Mouse (Mus musculus): ENCODE results near the gene Ccdc70. TPM values are rescaled to one million over a fixed set of nuclear protein-coding genes. Genes with fewer than 3 reads are reported as not detected.

Ccdc70 gene
- polyA plus RNA-seq (2014; fragmentation: Illumina TruSeq; extraction: RNeasy Lipid Tissue Mini Kit (QIAGEN cat#74804); ENCODE audit: low read depth, low replicate concordance): not detected

GRCm38 (mm10) chr8:21969475-21969874 is at the start of gene Ccdc70:
Ccdc70 (plus strand) TSS chr8:21969775.

GRCm38 (mm10) chr8:21932610-21933009 is 37.0 kb upstream of the Ccdc70 start, which contains the start of gene Defb15:
Defb15 (minus strand) TSS chr8:21932710.

GRCm38 (mm10) chr8:21938052-21938451 is 31.5 kb upstream of the Ccdc70 start, which contains the start of gene Defb35:
Defb35 (plus strand) TSS chr8:21938352.

GRCm38 (mm10) chr8:21946462-21946861 is 23.1 kb upstream of the Ccdc70 start, which contains the start of gene Defb13:
Defb13 (plus strand) TSS chr8:21946762.

GRCm38 (mm10) chr8:21958414-21958813 is 11.2 kb upstream of the Ccdc70 start, which contains the start of gene Fam90a1a:
Fam90a1a (plus strand) TSS chr8:21958714.

Other genes starting within 250 kb of the Ccdc70 start
- not detected for gene Defa24, start 235.3 kb upstream of the Ccdc70 start, polyA plus RNA-seq (2014; fragmentation: Illumina TruSeq; extraction: RNeasy Lipid Tissue Mini Kit (QIAGEN cat#74804); ENCODE audit: low read depth, low replicate concordance)
- not detected for gene Defb50, start 146.2 kb upstream of the Ccdc70 start, polyA plus RNA-seq (2014; fragmentation: Illumina TruSeq; extraction: RNeasy Lipid Tissue Mini Kit (QIAGEN cat#74804); ENCODE audit: low read depth, low replicate concordance)
- gene Defb2, start 129.8 kb upstream of the Ccdc70 start, polyA plus RNA-seq (2014; fragmentation: Illumina TruSeq; extraction: RNeasy Lipid Tissue Mini Kit (QIAGEN cat#74804); ENCODE audit: low read depth, low replicate concordance): not detected
- not detected for gene Defb10, start 110.9 kb upstream of the Ccdc70 start, polyA plus RNA-seq (2014; fragmentation: Illumina TruSeq; extraction: RNeasy Lipid Tissue Mini Kit (QIAGEN cat#74804); ENCODE audit: low read depth, low replicate concordance)
- not detected for gene Defb9, start 84.4 kb upstream of the Ccdc70 start, polyA plus RNA-seq (2014; fragmentation: Illumina TruSeq; extraction: RNeasy Lipid Tissue Mini Kit (QIAGEN cat#74804); ENCODE audit: low read depth, low replicate concordance)
- not detected for gene Defb11, start 63.4 kb upstream of the Ccdc70 start, polyA plus RNA-seq (2014; fragmentation: Illumina TruSeq; extraction: RNeasy Lipid Tissue Mini Kit (QIAGEN cat#74804); ENCODE audit: low read depth, low replicate concordance)
- not detected for gene Defb15, start 37.1 kb upstream of the Ccdc70 start, polyA plus RNA-seq (2014; fragmentation: Illumina TruSeq; extraction: RNeasy Lipid Tissue Mini Kit (QIAGEN cat#74804); ENCODE audit: low read depth, low replicate concordance)
- not detected for gene Defb35, start 31.4 kb upstream of the Ccdc70 start, polyA plus RNA-seq (2014; fragmentation: Illumina TruSeq; extraction: RNeasy Lipid Tissue Mini Kit (QIAGEN cat#74804); ENCODE audit: low read depth, low replicate concordance)
- gene Defb13, start 23.0 kb upstream of the Ccdc70 start, polyA plus RNA-seq (2014; fragmentation: Illumina TruSeq; extraction: RNeasy Lipid Tissue Mini Kit (QIAGEN cat#74804); ENCODE audit: low read depth, low replicate concordance): not detected
- gene Fam90a1a, start 11.1 kb upstream of the Ccdc70 start, polyA plus RNA-seq (2014; fragmentation: Illumina TruSeq; extraction: RNeasy Lipid Tissue Mini Kit (QIAGEN cat#74804); ENCODE audit: low read depth, low replicate concordance): not detected
- not detected for gene Atp7b, start 90.5 kb downstream of the Ccdc70 start, polyA plus RNA-seq (2014; fragmentation: Illumina TruSeq; extraction: RNeasy Lipid Tissue Mini Kit (QIAGEN cat#74804); ENCODE audit: low read depth, low replicate concordance)
- gene Alg11, start 90.9 kb downstream of the Ccdc70 start, polyA plus RNA-seq (2014; fragmentation: Illumina TruSeq; extraction: RNeasy Lipid Tissue Mini Kit (QIAGEN cat#74804); ENCODE audit: low read depth, low replicate concordance): 58.0 TPM
- 27.3 TPM for gene Nek5, start 155.3 kb downstream of the Ccdc70 start, polyA plus RNA-seq (2014; fragmentation: Illumina TruSeq; extraction: RNeasy Lipid Tissue Mini Kit (QIAGEN cat#74804); ENCODE audit: low read depth, low replicate concordance)
- gene Nek3, start 196.7 kb downstream of the Ccdc70 start, polyA plus RNA-seq (2014; fragmentation: Illumina TruSeq; extraction: RNeasy Lipid Tissue Mini Kit (QIAGEN cat#74804); ENCODE audit: low read depth, low replicate concordance): 5.0 TPM
- gene Ckap2, start 216.0 kb downstream of the Ccdc70 start, polyA plus RNA-seq (2014; fragmentation: Illumina TruSeq; extraction: RNeasy Lipid Tissue Mini Kit (QIAGEN cat#74804); ENCODE audit: low read depth, low replicate concordance): 14.5 TPM
- 55.3 TPM for gene Vps36, start 223.0 kb downstream of the Ccdc70 start, polyA plus RNA-seq (2014; fragmentation: Illumina TruSeq; extraction: RNeasy Lipid Tissue Mini Kit (QIAGEN cat#74804); ENCODE audit: low read depth, low replicate concordance)

Data from adrenal gland, adult 10 weeks (tissue).